Mouse (Mus musculus) kidney, embryonic 16.5 days (tissue): ENCODE results near the gene Hoxa5. TPM values are rescaled to one million over a fixed set of nuclear protein-coding genes. Genes with fewer than 3 reads are reported as not detected.

ENCODE experiments used
- ATAC-seq: fragments of 200-750 bp; cut with Nextera tagmentation; 2 replicates; pipeline ENCODE4 v1.8.0; 2017; ENCODE audit warnings: moderate TSS enrichment; ENCODE audit not compliant: low FRiP score, low TSS enrichment
- H3K27ac ChIP-seq: fragments of 300-500 bp; sonication (generic); 2 replicates; pipeline ENCODE4 v1.5.1; 2014; ENCODE audit warnings: low read length
- H3K27me3 ChIP-seq: fragments of 300-500 bp; sonication (generic); 2 replicates; pipeline ENCODE4 v1.6.1; 2014; ENCODE audit warnings: low read length, control low read depth, mixed read lengths; ENCODE audit not compliant: insufficient read depth
- H3K36me3 ChIP-seq: fragments of 300-500 bp; sonication (generic); 2 replicates; pipeline ENCODE4 v1.6.1; 2014; ENCODE audit warnings: low read length, control low read depth, mixed read lengths; ENCODE audit not compliant: insufficient read depth
- H3K4me1 ChIP-seq: fragments of 300-500 bp; sonication (generic); 2 replicates; pipeline ENCODE4 v1.6.1; 2014; ENCODE audit warnings: low read length, control low read depth, mixed read lengths; ENCODE audit not compliant: insufficient read depth
- H3K4me2 ChIP-seq: fragments of 300-500 bp; sonication (generic); replicated peaks from 2 replicates; pipeline ENCODE4 v1.6.1; 2014; ENCODE audit warnings: low read depth, low read length
- H3K4me3 ChIP-seq: fragments of 300-500 bp; sonication (generic); 2 replicates; pipeline ENCODE4 v1.5.1; 2014; ENCODE audit warnings: mild to moderate bottlenecking, low read length
- H3K9ac ChIP-seq: fragments of 300-500 bp; sonication (generic); replicated peaks from 2 replicates; pipeline ENCODE4 v1.6.1; 2014; ENCODE audit warnings: low read length
- H3K9me3 ChIP-seq: fragments of 300-500 bp; sonication (generic); 2 replicates; pipeline ENCODE4 v1.6.1; 2016; ENCODE audit warnings: low read length, control low read depth
- WGBS: fragments of 180-500 bp; shearing (Covaris S2); extraction: QIAGEN DNeasy Blood & Tissue Kit; methylation state at CpG from one replicate; pipeline ENCODE4 v1.1.7; 2014; 5-methylcytosine and 5-hydroxymethylcytosine counted together
- polyA plus RNA-seq: library from polyadenylated mRNA; unstranded; fragments of >200 nt; fragmentation: Nextera tagmentation; extraction: Ambion mirVana; gene quantifications from 2 replicates; pipeline ENCODE4 v1.2.1, GENCODE M21; 2015

The Hoxa5 gene
- polyA plus RNA-seq, 1 experiment from 2014 or later = 9.5 TPM

DNA sequence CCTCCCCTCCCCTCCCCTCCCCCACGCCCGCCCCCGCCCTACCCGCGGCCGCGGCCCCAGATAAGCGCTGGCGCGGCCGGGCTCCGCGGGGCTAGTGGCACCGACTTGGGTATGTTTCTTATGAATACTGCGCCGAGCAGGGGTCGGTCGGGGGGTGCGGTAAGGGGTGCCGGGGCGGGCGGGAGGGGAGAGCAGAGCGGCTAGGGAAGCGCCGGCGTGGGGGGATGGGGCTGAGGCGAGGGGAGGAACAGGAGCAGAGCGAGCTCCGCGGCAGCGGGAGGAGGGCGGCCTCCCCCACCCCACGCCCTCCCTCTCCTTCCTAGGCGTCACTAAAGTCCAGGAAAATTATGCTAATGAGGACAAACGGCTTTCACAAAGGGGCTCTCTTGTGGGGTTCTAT lies 28.5 kb downstream of the Hoxa5 start:
- no peaks in the 10 kb centered on the region for H3K36me3 ChIP-seq
- peak; percentile 44 for ATAC-seq
- no peaks in the 10 kb centered on the region for H3K27me3 ChIP-seq

GRCm38 (mm10) chr6:52174968-52175751 lies 29.2 kb downstream of the Hoxa5 start:
- peaks cover 2% of the 10 kb centered on the region; the same call in 1 of the 2 replicates for H3K36me3 ChIP-seq

More for the DNA sequence above, 28.5 kb downstream of the Hoxa5 start:
- Histone ChIP-seq H3K4me3 (peak overlapping the region; percentile 63), H3K9ac (peak overlapping the region; percentile 89), H3K4me1 (peaks cover 82% of the 10 kb centered on the region), H3K9me3 (no peaks in the 10 kb centered on the region), H3K4me2 (peak overlapping the region; percentile 72), H3K27ac (peak overlapping the region; percentile 97)
- WGBS = under 1% methylated on average over 13 of the region's 35 CpGs

GRCm38 (mm10) chr6:52173648-52174047 lies 30.7 kb downstream of the Hoxa5 start:
- no peak overlapping the region for H3K4me3 ChIP-seq
- peaks cover 7% of the 10 kb centered on the region; the same call in 1 of the 2 replicates for H3K36me3 ChIP-seq
- H3K9me3 ChIP-seq = no peaks in the 10 kb centered on the region
- 2% methylated on average over 4 of the region's 4 CpGs for WGBS
- peak overlapping the region; percentile 61; the same call in 1 of the 2 replicates for H3K9ac ChIP-seq
- ATAC-seq = no peak
- peaks cover 81% of the 10 kb centered on the region for H3K4me1 ChIP-seq
- H3K27ac ChIP-seq = peak overlapping the region; percentile 85
- H3K27me3 ChIP-seq = no peaks in the 10 kb centered on the region
- peak overlapping the region; percentile 50 for H3K4me2 ChIP-seq

More at GRCm38 (mm10) chr6:52174968-52175751, 29.2 kb downstream of the Hoxa5 start:
- peak overlapping the region; percentile 89 for H3K9ac ChIP-seq
- no peaks in the 10 kb centered on the region for H3K9me3 ChIP-seq
- H3K4me1 ChIP-seq = peaks cover 82% of the 10 kb centered on the region
- no peaks in the 10 kb centered on the region for H3K27me3 ChIP-seq
- peak overlapping the region; percentile 97 for H3K27ac ChIP-seq
- peak overlapping the region; percentile 72 for H3K4me2 ChIP-seq
- peak overlapping the region; percentile 63 for H3K4me3 ChIP-seq
- peak; percentile 55 for ATAC-seq
- WGBS = 2% methylated on average over 41 of the region's 41 CpGs

DNA sequence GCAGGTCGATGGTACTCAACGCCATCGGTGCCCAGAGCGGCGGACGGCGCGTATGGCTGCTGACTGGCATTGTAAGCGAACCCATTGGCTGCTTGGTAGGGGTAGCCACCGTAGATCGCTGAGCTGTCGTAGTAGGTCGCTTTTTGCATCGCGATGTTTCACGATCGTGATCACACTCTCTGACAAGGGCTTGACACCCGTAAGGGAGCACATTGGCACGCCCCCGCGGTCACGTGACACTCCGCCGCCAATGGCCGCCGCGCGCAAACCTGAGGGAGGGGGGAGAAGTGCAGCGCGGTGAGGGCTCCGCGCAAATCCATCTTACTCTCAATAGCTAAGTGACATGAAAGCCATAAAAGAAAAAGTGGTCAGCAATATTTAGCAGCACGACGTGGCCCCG lies 31.9 kb downstream of the Hoxa5 start:
- 2% methylated on average over 35 of the region's 35 CpGs for WGBS
- Histone ChIP-seq H3K36me3 (peaks cover 7% of the 10 kb centered on the region; the same call in 1 of the 2 replicates), H3K9ac (peak overlapping the region; percentile 61), H3K4me3 (peak overlapping the region; percentile 44), H3K27ac (peak overlapping the region; percentile 85), H3K27me3 (no peaks in the 10 kb centered on the region), H3K4me2 (peak overlapping the region; percentile 50), H3K4me1 (peaks cover 83% of the 10 kb centered on the region), H3K9me3 (no peaks in the 10 kb centered on the region)
- peak; percentile 40 for ATAC-seq

GRCm38 (mm10) chr6:52171938-52172337 lies 32.4 kb downstream of the Hoxa5 start:
- Histone ChIP-seq H3K36me3 (peaks cover 7% of the 10 kb centered on the region; the same call in 1 of the 2 replicates), H3K4me3 (peak overlapping the region; percentile 44), H3K9me3 (no peaks in the 10 kb centered on the region), H3K4me1 (peaks cover 88% of the 10 kb centered on the region), H3K9ac (peak overlapping the region; percentile 61), H3K4me2 (peak overlapping the region; percentile 50), H3K27ac (peak overlapping the region; percentile 85), H3K27me3 (no peaks in the 10 kb centered on the region)
- WGBS = 7% methylated on average over 7 of the region's 7 CpGs
- peak; percentile 13 for ATAC-seq

DNA sequence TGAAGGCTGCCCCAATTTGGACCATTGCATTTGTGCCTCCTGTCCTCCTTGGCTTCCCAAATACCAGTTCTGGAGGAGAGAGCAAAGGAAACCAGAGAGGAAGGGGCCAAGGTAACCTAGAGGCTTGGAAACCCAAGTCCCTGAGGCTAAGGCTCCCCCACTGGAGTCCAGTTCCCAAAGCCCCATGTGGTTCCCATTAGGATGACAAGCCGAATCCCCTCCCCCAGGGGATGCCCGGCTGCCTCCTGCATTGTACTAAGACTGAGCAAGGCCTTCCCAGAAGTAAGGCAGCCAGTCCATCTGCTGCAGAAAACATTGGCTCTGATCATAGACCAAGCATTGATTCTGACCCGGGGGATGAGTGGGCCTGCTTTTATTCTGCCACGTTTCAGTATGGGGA lies 33.1 kb downstream of the Hoxa5 start:
- H3K4me1 ChIP-seq = peaks cover 88% of the 10 kb centered on the region
- H3K4me2 ChIP-seq = peak overlapping the region; percentile 37; the same call in 1 of the 2 replicates
- peak overlapping the region; percentile 85 for H3K27ac ChIP-seq
- no peaks in the 10 kb centered on the region for H3K27me3 ChIP-seq
- H3K36me3 ChIP-seq = peaks cover 7% of the 10 kb centered on the region; the same call in 1 of the 2 replicates
- ATAC-seq = no peak
- no peak overlapping the region for H3K4me3 ChIP-seq
- H3K9me3 ChIP-seq = no peaks in the 10 kb centered on the region
- 16% methylated on average over 4 of the region's 4 CpGs for whole genome bisulfite sequencing
- H3K9ac ChIP-seq = peak overlapping the region; percentile 61; the same call in 1 of the 2 replicates

DNA sequence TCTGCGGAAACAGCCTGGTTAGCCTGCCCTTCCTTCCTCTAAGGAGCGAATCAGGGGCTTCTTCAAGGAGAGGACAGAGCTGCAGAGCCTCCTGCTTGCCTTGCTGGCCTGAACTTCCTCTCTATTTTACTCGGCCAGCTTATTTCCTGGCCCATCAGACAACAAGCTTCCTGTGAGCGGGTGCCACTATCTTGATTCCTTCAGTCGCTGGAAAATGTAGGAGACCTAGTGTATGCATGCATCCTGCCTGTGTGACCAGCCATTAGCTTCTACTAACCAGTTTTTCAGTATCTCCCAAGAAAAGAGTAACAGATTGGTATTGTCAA lies 33.5 kb downstream of the Hoxa5 start:
- Histone ChIP-seq H3K4me3 (0 out of 2 replicates have a peak overlapping the region, but pooled peaks have one; percentile 16), H3K27me3 (no peaks in the 10 kb centered on the region), H3K9ac (peak overlapping the region; percentile 55), H3K27ac (peak overlapping the region; percentile 85), H3K4me1 (peaks cover 90% of the 10 kb centered on the region), H3K9me3 (no peaks in the 10 kb centered on the region), H3K4me2 (peak overlapping the region; percentile 37), H3K36me3 (peaks cover 7% of the 10 kb centered on the region; the same call in 1 of the 2 replicates)
- WGBS = 24% methylated on average over 5 of the region's 5 CpGs
- no peak for ATAC-seq

DNA sequence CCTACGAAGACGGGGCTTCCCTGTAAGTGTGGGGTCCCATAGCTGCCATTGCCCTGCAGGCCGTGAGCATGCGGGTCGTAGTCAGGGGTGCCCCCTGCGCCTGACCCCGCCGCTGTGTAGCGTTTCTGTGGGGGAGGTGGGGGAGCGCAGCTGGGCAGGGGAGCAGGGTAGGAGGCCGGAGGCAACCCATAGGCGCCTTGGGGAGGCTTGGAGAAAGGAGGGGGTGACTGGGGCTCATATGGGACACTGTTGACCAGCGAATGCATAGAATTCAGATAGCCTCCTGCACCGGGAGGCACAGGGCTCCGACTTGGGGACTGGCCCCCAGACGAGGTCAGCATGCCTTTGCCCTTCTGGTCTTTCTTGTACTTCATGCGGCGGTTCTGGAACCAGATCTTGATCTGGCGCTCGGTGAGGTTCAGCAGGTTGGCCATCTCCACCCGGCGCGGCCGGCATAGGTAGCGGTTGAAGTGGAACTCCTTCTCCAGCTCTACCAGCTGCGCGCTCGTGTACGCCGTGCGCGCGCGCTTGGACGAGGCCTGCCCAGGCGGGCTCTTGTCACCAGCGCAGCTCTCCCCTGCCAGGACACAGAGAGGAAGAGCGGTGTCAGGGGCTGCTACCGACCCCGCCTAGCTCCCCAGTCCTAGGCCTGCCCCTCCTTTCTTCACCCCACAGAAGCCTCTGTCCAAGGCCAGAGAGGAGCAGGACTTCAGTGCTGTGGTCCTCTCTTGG lies 34.1 kb downstream of the Hoxa5 start:
- Histone ChIP-seq H3K27me3 (no peaks in the 10 kb centered on the region), H3K4me3 (peak overlapping the region; percentile 16), H3K4me2 (peak overlapping the region; percentile 37), H3K9me3 (no peaks in the 10 kb centered on the region), H3K36me3 (peaks cover 7% of the 10 kb centered on the region; the same call in 1 of the 2 replicates), H3K27ac (peak overlapping the region; percentile 85), H3K4me1 (peaks cover 95% of the 10 kb centered on the region), H3K9ac (peak overlapping the region; percentile 55)
- 16% methylated on average over 40 of the region's 40 CpGs for WGBS
- peak; percentile 29 for ATAC-seq

DNA sequence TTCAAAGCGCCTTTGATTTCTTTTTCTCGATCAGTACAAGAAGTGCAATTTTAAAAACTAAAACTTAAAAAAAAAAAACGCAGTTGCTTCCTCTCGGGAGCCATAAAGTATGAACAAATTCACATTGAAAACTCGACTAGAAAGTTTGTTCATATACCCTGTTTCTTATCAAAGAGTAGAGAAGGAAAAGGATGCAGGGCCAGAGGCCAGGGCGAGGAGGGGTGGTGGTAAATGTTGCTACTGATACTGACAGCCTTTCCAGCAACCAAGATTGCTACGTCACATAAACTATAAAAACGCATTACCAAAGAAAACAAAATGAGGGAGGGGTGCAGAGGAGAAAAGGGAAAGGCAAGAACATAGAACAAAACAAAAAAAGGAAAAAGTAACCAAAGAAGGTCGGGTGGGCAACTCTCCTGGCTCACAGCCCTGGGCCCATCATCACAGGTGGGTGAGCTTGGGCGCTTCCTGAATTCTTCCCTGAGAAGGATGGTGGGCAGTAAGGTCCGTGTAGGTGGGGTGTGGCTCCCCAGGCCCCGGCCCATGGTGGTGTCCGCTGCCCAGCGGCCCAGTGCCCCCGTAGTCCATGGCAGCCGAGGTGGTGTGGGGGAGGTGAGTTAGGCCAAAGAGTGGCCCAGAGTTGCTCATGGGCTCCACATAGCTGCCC lies 34.8 kb downstream of the Hoxa5 start:
- Histone ChIP-seq H3K27me3 (no peaks in the 10 kb centered on the region), H3K4me3 (peak overlapping the region; percentile 8; the same call in 1 of the 2 replicates), H3K27ac (peak overlapping the region; percentile 85), H3K9me3 (no peaks in the 10 kb centered on the region), H3K4me2 (peak overlapping the region; percentile 37), H3K9ac (peak overlapping the region; percentile 55), H3K36me3 (peaks cover 7% of the 10 kb centered on the region; the same call in 1 of the 2 replicates), H3K4me1 (peaks cover 95% of the 10 kb centered on the region)
- WGBS = 32% methylated on average over 16 of the region's 16 CpGs
- ATAC-seq = no peak
